Mouse (Mus musculus) liver, embryonic 15.5 days (tissue): ENCODE measurements around the gene Chd3. TPM values are rescaled to one million over a fixed set of nuclear protein-coding genes. Genes with fewer than 3 reads are reported as not detected.
A peak's percentile ranks its signal among the peaks of the same experiment; 100 is the strongest.
"Not testable (repeated sequence)": the region's sequence is repeated elsewhere in the genome, so short reads cannot be mapped to it uniquely, and the experiment has no call there.

Source experiments
- ATAC-seq: fragments of 200-750 bp; cut with Nextera tagmentation; 2 replicates; pipeline ENCODE4 v1.8.0; 2017; ENCODE audit warnings: moderate number of reproducible peaks, mild to moderate bottlenecking, moderate library complexity; ENCODE audit not compliant: insufficient read depth
- H3K27ac ChIP-seq: fragments of 300-500 bp; sonication (generic); replicated peaks from 2 replicates; pipeline ENCODE4 v1.5.1; 2015; ENCODE audit warnings: mild to moderate bottlenecking, inconsistent platforms
- H3K27me3 ChIP-seq: fragments of 300-500 bp; sonication (generic); 2 replicates; pipeline ENCODE4 v1.6.1; 2015; ENCODE audit warnings: mild to moderate bottlenecking, inconsistent platforms
- H3K36me3 ChIP-seq: fragments of 300-500 bp; sonication (generic); replicated peaks from 2 replicates; pipeline ENCODE4 v1.6.1; 2015; ENCODE audit warnings: moderate library complexity, mild to moderate bottlenecking, inconsistent platforms
- H3K4me1 ChIP-seq: fragments of 300-500 bp; sonication (generic); replicated peaks from 2 replicates; pipeline ENCODE4 v1.6.1; 2015; ENCODE audit warnings: inconsistent platforms
- H3K4me2 ChIP-seq: fragments of 300-500 bp; sonication (generic); 2 replicates; pipeline ENCODE4 v1.6.1; 2015; ENCODE audit warnings: moderate library complexity, mild to moderate bottlenecking, inconsistent platforms
- H3K4me3 ChIP-seq: fragments of 300-500 bp; sonication (generic); replicated peaks from 2 replicates; pipeline ENCODE4 v1.5.1; 2015; ENCODE audit warnings: mild to moderate bottlenecking, inconsistent platforms
- H3K9ac ChIP-seq: fragments of 300-500 bp; sonication (generic); 2 replicates; pipeline ENCODE4 v1.6.1; 2015; ENCODE audit warnings: moderate library complexity, mild to moderate bottlenecking, inconsistent platforms
- H3K9me3 ChIP-seq: fragments of 300-500 bp; sonication (generic); replicated peaks from 2 replicates; pipeline ENCODE4 v1.6.1; 2016; ENCODE audit warnings: inconsistent platforms
- WGBS: fragments of 180-500 bp; shearing (Covaris S2); methylation state at CpG from one replicate; pipeline ENCODE4 v1.1.7; 2015; ENCODE audit warnings: mixed read lengths; ENCODE audit not compliant: insufficient replicate concordance; 5-methylcytosine and 5-hydroxymethylcytosine counted together
- polyA plus RNA-seq: library from polyadenylated mRNA; unstranded; fragments of >200 nt; fragmentation: Nextera tagmentation; extraction: Ambion mirVana; gene quantifications from 2 replicates; pipeline ENCODE4 v1.2.1, GENCODE M21; 2015

The Chd3 gene
- polyA plus RNA-seq, 1 experiment from 2014 or later: 3.4 TPM

DNA sequence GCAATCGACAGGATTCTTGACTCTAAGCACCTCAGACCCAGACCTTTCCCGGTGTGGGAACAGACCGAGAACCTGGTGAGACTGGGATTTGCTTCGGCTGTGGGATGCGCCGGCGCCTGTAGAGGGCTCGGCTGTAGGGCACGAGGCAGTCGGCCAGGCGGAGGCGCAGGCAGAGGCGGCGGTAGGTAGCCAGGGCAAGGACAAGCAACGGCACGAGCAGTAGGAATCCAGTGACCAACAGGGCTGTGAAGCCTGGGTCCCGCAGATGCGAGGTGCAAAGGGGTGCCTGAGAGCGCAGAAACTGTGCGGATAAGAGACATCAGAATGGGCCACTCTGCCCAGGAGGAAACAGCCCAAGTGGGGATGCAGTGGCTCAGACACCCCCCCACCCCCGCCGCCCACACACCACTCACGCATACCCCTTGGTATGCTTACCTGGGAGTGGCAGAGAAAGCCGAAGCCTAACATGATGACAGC is 28.4 kb upstream of the Chd3 start:
- Histone ChIP-seq H3K36me3 (peaks cover 28% of the 10 kb centered on the region), H3K4me3 (peak overlapping the region; percentile 85), H3K4me1 (peaks cover 39% of the 10 kb centered on the region), H3K4me2 (peak overlapping the region; percentile 96), H3K27ac (0 out of 2 replicates have a peak overlapping the region, but pooled peaks have one; percentile 14), H3K9ac (peak overlapping the region; percentile 32), H3K27me3 (no peaks in the 10 kb centered on the region), H3K9me3 (no peaks in the 10 kb centered on the region)
- WGBS: 46% methylated on average over 24 of the region's 24 CpGs
- ATAC-seq: no peak

DNA sequence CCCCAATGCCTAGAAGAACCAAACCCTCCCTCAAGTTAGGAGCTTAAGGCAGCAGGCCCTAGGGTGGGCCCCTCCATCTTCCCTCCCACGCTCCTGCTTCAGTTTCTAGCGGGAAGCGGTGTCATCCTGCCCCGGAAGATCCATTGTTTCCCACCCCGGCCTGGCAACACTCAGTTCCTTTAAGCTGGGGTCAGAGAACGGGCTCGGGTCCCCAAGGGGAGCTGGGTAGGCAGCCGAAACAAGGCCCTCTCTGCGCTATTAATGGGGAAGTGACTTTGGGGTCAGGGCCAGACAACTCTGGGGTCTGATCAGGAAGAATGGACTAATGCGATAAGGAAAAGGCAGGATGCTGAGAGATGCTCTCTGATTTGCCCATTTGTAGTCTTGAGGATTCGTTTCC is 27.6 kb upstream of the Chd3 start:
- WGBS: 11% methylated on average over 11 of the region's 11 CpGs

DNA sequence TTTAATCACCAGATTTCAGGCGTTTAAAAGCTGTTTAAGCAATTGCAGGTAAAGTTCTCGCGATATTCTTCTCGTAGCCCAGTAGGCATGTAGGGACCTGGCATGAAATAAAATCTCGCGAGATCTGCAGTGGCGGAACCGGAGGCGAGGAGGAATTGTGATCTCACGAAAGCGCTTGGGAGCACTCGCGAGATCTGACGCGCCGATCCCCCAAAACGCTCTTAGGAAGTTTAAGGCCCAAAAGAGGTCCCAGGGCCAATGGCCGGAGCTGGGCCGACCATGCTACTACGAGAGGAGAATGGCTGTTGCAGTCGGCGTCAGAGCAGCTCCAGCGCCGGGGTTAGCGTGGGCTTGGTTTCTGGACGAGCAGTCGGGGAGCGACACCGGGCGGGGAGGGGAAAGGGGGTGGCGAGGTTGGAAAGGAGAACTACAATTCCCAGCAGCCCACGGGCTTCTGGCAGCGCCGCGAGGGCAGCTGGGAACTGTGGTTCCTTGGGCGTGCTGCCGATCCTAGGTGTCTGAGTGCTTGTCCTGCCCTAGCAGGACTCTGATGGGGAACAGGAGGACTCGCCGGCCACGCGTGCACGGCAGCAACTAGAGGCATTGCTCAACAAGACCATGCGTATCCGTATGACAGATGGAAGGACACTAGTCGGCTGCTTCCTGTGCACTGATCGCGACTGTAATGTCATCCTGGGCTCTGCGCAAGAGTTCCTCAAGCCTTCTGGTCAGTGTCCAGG is 26.6 kb upstream of the Chd3 start:
- under 1% methylated on average over 48 of the region's 48 CpGs for WGBS
- peak; percentile 90 for ATAC-seq
- Histone ChIP-seq H3K4me2 (peak overlapping the region; percentile 96), H3K4me3 (peak overlapping the region; percentile 85), H3K27me3 (no peaks in the 10 kb centered on the region), H3K9me3 (no peaks in the 10 kb centered on the region), H3K36me3 (peaks cover 16% of the 10 kb centered on the region), H3K9ac (peak overlapping the region; percentile 94), H3K27ac (peak overlapping the region; percentile 97), H3K4me1 (peaks cover 31% of the 10 kb centered on the region)

More for the DNA sequence above, 27.6 kb upstream of the Chd3 start:
- Histone ChIP-seq H3K9me3 (no peaks in the 10 kb centered on the region), H3K27ac (peak overlapping the region; percentile 97; the same call in 1 of the 2 replicates), H3K4me1 (peaks cover 39% of the 10 kb centered on the region), H3K36me3 (peaks cover 22% of the 10 kb centered on the region), H3K27me3 (no peaks in the 10 kb centered on the region), H3K4me2 (peak overlapping the region; percentile 96), H3K9ac (peak overlapping the region; percentile 94), H3K4me3 (peak overlapping the region; percentile 85)
- no peak for ATAC-seq

DNA sequence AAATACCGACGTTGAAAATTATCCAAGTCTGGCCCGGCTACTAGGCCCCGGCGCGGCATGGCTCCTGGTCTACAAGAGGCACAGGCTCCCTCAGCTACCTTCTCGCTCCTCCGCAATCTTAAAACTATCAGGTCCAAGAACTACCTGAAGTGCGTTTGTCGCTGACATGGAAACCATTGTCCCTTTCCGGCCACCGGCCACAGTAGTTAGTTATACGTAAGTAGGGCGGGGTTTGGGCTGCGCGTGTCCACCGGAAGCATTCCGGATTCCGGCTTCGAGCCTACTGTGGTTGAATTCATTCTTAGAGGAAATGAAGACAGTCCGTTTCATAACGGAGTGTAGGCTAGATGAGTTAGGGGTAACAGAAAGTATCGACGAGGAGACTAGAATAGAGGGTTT is 26.0 kb upstream of the Chd3 start, which contains the start of the genes Naa38 and Cyb5d1:
TSS of gene Naa38 (plus strand) at position 253 of the 399 bp plus-strand sequence.
TSS of gene Cyb5d1 (minus strand) at position 397 of the 399 bp plus-strand sequence.
- H3K27ac ChIP-seq: peak within 1 kb of the TSS; percentile 97
- peak within 1 kb of the TSS; percentile 96 for H3K4me2 ChIP-seq
- ATAC-seq: peak; percentile 79
- H3K9ac ChIP-seq: peak within 1 kb of the TSS; percentile 94
- peaks cover 32% of the 10 kb centered on the region for H3K4me1 ChIP-seq
- WGBS: 0% methylated on average over 24 of the region's 24 CpGs
- peaks cover 10% of the 10 kb centered on the region for H3K36me3 ChIP-seq
- H3K4me3 ChIP-seq: peak within 1 kb of the TSS; percentile 85
- not testable (repeated sequence) for H3K9me3 ChIP-seq, H3K27me3 ChIP-seq

DNA sequence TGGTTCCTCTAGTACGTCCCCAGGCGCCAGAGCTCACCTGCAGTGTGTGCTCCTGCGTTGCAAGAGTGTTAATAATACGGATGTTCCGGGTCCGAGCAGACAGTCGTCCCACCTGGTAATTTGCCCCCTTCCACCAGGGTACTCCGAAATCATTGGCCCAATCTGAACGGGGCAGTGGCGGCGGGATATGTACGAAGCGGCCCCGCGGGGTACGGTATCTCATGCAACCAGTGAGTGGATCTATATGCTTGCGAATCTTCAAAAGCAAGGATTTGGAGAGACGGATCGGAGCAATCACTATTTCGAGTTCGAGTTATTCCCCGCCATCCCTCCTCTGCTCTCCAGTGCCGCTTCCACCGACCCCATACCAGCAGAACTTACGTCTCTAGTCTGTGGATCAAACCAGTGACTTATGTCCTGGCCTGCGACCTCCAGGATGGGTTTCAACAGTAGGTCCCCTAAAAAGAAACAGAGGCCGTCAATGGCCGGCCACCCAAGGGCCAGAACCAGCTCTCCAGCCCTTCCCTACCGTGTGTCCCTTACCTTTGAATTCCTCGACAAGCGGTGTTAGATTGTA is 25.5 kb upstream of the Chd3 start:
- H3K9ac ChIP-seq: peak overlapping the region; percentile 94

DNA sequence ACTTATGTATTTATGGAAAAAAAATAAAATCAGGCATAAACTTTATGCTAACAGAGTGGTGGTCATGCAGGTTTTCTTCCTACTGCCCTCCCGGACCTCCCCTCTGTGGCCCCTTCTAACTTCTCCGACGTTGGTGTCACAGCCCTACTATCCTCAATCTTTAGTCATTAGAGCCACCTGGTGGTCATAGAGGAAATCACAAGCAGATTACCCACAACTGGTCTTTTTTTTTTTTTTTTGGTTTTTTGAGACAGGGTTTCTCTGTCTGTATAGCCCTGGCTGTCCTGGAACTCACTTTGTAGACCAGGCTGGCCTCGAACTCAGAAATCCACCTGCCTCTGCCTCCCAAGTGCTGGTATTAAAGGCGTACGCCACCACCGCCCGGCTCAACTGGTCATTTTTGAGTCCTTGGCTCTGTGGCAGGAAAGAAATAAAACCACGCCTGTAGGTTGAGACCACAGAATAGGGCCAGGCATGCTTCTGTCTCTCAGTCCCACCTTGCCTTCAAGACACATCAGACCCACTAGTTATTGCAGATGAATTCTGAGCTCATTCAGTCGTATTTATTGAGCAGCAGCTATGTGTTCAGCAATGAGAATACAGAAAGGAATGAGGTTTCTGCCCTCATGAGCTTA is 21.3 kb upstream of the Chd3 start:
- no peak for ATAC-seq
- H3K9ac ChIP-seq: no peak overlapping the region
- no peaks in the 10 kb centered on the region for H3K36me3 ChIP-seq
- no peak overlapping the region for H3K27ac ChIP-seq
- no peaks in the 10 kb centered on the region for H3K27me3 ChIP-seq
- H3K4me3 ChIP-seq: no peak overlapping the region
- H3K4me1 ChIP-seq: peaks cover 8% of the 10 kb centered on the region
- no peak overlapping the region for H3K4me2 ChIP-seq
- H3K9me3 ChIP-seq: no peaks in the 10 kb centered on the region
- 37% methylated on average over 10 of the region's 10 CpGs for WGBS

More for the DNA sequence above, 25.5 kb upstream of the Chd3 start:
- H3K4me1 ChIP-seq: peaks cover 35% of the 10 kb centered on the region
- H3K4me2 ChIP-seq: peak overlapping the region; percentile 96
- not testable (repeated sequence) for H3K27me3 ChIP-seq, ATAC-seq, H3K9me3 ChIP-seq, H3K36me3 ChIP-seq
- peak overlapping the region; percentile 97 for H3K27ac ChIP-seq
- peak overlapping the region; percentile 85 for H3K4me3 ChIP-seq
- WGBS: 2% methylated on average over 31 of the region's 31 CpGs

DNA sequence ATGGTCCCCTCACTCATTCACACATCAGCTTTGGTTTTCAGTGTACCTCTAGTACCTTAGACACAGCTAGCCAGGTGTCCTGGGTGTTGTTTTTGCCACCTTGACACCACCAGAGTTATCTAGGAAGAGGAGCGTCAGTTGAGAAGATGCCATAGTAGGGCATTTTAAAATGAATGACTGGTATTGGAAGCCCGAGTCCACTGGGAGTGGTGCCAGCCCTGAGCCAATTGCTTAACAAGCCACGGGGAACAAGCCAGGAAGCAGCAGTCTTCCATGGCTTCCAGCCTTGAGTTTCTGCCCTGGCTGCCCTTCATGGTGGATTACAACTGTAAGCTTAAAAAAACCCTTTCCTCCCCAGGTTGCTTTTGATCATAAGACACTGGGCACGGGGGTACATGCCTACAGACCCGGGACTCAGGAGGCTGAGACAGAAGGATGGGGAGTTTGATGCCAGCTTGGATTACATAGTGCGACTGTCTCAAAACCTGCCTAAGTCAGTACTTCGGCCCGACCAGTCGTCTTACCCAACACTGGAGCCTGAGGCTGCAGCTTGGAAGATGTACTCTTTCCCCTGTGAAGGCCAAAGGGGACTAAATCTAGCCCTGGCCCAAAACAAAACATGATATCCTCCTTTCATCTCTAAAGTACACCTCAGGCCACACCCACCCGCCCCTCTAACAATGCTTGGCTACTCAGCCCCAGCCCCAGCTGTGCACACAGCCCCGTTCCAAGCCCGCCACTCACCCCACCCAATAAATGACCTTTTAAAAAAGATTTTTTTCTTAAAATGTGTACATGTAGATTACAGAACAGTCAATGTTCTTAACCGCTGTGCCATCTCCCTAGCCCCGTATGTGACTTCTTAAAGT is 20.6 kb upstream of the Chd3 start:
- H3K9me3 ChIP-seq: no peaks in the 10 kb centered on the region
- 63% methylated on average over 14 of the region's 14 CpGs for WGBS
- H3K27me3 ChIP-seq: no peaks in the 10 kb centered on the region
- peaks cover 8% of the 10 kb centered on the region for H3K4me1 ChIP-seq
- H3K27ac ChIP-seq: no peak overlapping the region
- ATAC-seq: no peak
- no peaks in the 10 kb centered on the region for H3K36me3 ChIP-seq
- no peak overlapping the region for H3K4me3 ChIP-seq
- no peak overlapping the region for H3K4me2 ChIP-seq
- H3K9ac ChIP-seq: no peak overlapping the region

DNA sequence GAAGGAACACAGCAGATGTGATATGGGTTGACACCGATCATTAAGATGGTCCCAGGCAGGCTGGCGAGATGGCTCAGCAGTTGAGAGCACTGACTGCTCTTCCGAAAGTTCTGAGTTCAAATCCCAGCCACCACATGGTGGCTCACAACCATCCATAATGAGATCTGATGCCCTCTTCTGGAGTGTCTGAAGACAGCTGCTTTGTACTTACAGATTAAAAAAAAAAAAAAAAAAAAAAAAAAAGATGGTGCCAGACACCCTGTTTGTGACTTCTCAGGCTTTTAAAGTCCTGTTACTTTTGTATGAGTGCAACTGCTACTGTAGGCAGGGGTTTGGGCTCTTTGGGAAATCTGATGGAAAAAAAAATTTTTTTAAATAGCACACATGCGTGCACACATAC is 19.5 kb upstream of the Chd3 start:
- H3K36me3 ChIP-seq: no peaks in the 10 kb centered on the region
- WGBS: 81% methylated on average over 4 of the region's 4 CpGs
- 0 out of 2 replicates have a peak, but pooled peaks cover 4% of the 10 kb centered on the region for H3K4me1 ChIP-seq
- no peak overlapping the region for H3K4me3 ChIP-seq
- H3K27me3 ChIP-seq: no peaks in the 10 kb centered on the region
- no peak overlapping the region for H3K4me2 ChIP-seq
- ATAC-seq: no peak
- no peak overlapping the region for H3K27ac ChIP-seq
- no peaks in the 10 kb centered on the region for H3K9me3 ChIP-seq
- no peak overlapping the region for H3K9ac ChIP-seq

DNA sequence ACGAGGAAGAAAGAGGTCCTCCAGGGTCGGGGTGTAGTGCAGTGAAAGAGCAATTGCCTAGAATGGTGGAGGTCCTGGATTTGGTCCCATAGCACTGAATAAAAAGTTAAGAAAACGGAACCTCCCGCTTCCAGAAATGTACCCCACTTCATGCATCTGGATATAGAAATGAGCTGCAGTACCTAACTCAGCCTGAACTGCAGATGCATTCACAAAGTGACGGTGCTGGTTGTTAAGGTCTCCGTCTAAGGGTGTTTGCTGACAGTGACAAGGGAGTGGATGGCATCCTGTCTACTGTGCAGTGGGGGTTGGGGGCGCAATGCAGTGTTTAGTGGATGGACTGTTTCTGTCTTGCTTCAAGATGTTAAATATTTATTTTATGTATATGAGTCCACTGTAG is 17.6 kb upstream of the Chd3 start:
- WGBS: 68% methylated on average over 7 of the region's 7 CpGs
- H3K9ac ChIP-seq: no peak overlapping the region
- no peak overlapping the region for H3K27ac ChIP-seq
- H3K4me1 ChIP-seq: 0 out of 2 replicates have a peak, but pooled peaks cover 4% of the 10 kb centered on the region
- H3K36me3 ChIP-seq: no peaks in the 10 kb centered on the region
- ATAC-seq: no peak
- H3K27me3 ChIP-seq: no peaks in the 10 kb centered on the region
- H3K4me3 ChIP-seq: no peak overlapping the region
- H3K9me3 ChIP-seq: no peaks in the 10 kb centered on the region
- no peak overlapping the region for H3K4me2 ChIP-seq

DNA sequence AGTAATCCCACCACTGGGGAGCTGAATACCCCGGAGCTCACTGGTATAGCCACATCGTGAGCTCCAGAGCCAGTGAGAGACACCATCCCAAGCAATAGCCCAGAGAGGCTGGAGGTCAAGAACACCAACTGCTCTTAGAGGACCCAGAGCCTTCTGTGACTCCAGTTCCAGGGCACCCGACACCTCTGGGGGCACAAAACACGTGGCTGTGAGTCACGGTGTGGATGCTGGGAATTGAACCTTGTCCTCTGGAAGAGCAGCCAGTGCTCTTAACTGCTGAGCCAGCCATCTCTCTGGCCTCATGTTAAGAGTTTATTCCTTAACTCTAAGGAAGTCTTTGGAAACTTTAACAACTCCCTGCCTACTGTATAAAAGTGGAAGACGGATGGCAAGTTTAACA is 15.8 kb upstream of the Chd3 start:
- Histone ChIP-seq H3K4me3 (no peak overlapping the region), H3K27me3 (no peaks in the 10 kb centered on the region), H3K27ac (no peak overlapping the region), H3K9me3 (no peaks in the 10 kb centered on the region), H3K4me1 (0 out of 2 replicates have a peak, but pooled peaks cover 2% of the 10 kb centered on the region), H3K36me3 (no peaks in the 10 kb centered on the region), H3K9ac (no peak overlapping the region), H3K4me2 (no peak overlapping the region)
- WGBS: 62% methylated on average over 6 of the region's 6 CpGs
- ATAC-seq: no peak
